ENCODE assay signal across 14 mouse cellular contexts in the genomic region with DNA sequence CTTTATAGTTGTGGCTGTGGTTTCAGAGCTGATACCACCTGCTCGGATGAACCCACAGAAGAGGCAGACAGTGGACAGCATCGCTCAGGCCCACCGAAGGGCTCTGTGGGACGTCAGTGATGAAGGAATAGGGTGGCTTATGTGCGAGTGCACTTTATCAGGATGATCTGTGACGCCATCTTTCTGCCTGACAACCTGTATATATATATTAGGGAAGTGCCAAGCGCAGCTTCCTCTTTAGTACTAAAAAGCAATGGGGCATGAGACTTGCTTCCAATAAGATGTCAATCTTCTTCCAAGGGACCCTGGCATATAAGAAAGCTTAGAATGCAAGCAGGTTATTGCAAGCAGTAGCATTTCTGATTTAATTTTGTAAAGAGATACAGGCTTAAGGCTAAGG.
"Had no signal": no experiment of that assay in that cellular context is flagged by ENCODE, and none has a peak within 500 bp of the region (broad histone marks: within the 10 kb centered on the region; RNA-seq: fewer than 3 reads in every experiment).

No protein-coding gene starts in this region.

- H3K4me1 ChIP-seq: midbrain, embryonic 12.5 days; midbrain, embryonic 15.5 days; neural tube, embryonic 12.5 days had no signal

- H3K9me3 ChIP-seq: megakaryocyte, embryonic 14.5 days; midbrain, embryonic 10.5 days; midbrain, embryonic 12.5 days; midbrain, embryonic 15.5 days; neural tube, embryonic 12.5 days had no signal

- H3K4me3 ChIP-seq: megakaryocyte, embryonic 14.5 days; midbrain, embryonic 10.5 days; midbrain, embryonic 12.5 days; midbrain, embryonic 15.5 days; neural tube, embryonic 12.5 days had no signal

- H3K27me3 ChIP-seq: megakaryocyte, embryonic 14.5 days; midbrain, embryonic 12.5 days; midbrain, embryonic 15.5 days; neural tube, embryonic 12.5 days had no signal

- H3K27ac ChIP-seq: liver, embryonic 14.5 days; midbrain, embryonic 10.5 days; midbrain, embryonic 12.5 days; midbrain, embryonic 15.5 days; neural tube, embryonic 12.5 days had no signal

- H3K9ac ChIP-seq: liver, embryonic 14.5 days; lung, embryonic 14.5 days; midbrain, embryonic 12.5 days; midbrain, embryonic 15.5 days; neural tube, embryonic 12.5 days had no signal

- H3K36me3 ChIP-seq: midbrain, embryonic 10.5 days; midbrain, embryonic 12.5 days; midbrain, embryonic 15.5 days; neural tube, embryonic 12.5 days had no signal

- H3K4me2 ChIP-seq: lung, embryonic 14.5 days; midbrain, embryonic 12.5 days; midbrain, embryonic 15.5 days; neural tube, embryonic 12.5 days had no signal

- DNase-seq: lung, adult 18-20 months; lung, embryonic 14.5 days; lung, postnatal 10 days; lung, postnatal 4 days; right cerebral cortex, postnatal 14 days; thymus, adult 18-20 months; thymus, postnatal 14 days; thymus, postnatal 36 days had no signal

- ATAC-seq: midbrain, embryonic 15.5 days had no signal
